Mouse (Mus musculus): ENCODE results near the gene Capg.
A peak's percentile ranks its signal among the peaks of the same experiment; 100 is the strongest.

Gene Capg

GRCm38 (mm10) chr6:72544283-72544987 lies at the start of gene Capg:
Gene Capg, plus strand, starts transcription at chr6:72544391.
- no peak for DNase-seq (ENCODE audit: low spot score in 2 of 2)

GRCm38 (mm10) chr6:72498950-72499349 lies 45.2 kb upstream of the Capg start:
- DNase-seq (ENCODE audit: low spot score in 2 of 2): no peak

- no peak for DNase-seq (ENCODE audit: low spot score in 2 of 2)
Measured at GRCm38 (mm10) chr6:72503309-72503708, 40.9 kb upstream of the Capg start.

GRCm38 (mm10) chr6:72503939-72504338 lies 40.3 kb upstream of the Capg start:
- no peak for DNase-seq (ENCODE audit: low spot score in 2 of 2)

- no peak for DNase-seq (ENCODE audit: low spot score in 2 of 2)
Measured at GRCm38 (mm10) chr6:72506104-72506503, 38.1 kb upstream of the Capg start.

- DNase-seq (ENCODE audit: low spot score in 2 of 2): no peak
Measured at GRCm38 (mm10) chr6:72508596-72508995, 35.6 kb upstream of the Capg start.

GRCm38 (mm10) chr6:72509872-72510435 lies 34.2 kb upstream of the Capg start:
- DNase-seq (ENCODE audit: low spot score in 2 of 2): no peak

- peak in 1 of 2 experiments; percentile 55 for DNase-seq (ENCODE audit: low spot score in 2 of 2)
Measured at GRCm38 (mm10) chr6:72510686-72511421, 33.3 kb upstream of the Capg start.

GRCm38 (mm10) chr6:72512386-72513070 lies 31.7 kb upstream of the Capg start:
- DNase-seq (ENCODE audit: low spot score in 2 of 2): peak; percentile 93

- DNase-seq (ENCODE audit: low spot score in 2 of 2): no peak
Measured at GRCm38 (mm10) chr6:72513071-72513440, 31.1 kb upstream of the Capg start.

- no peak for DNase-seq (ENCODE audit: low spot score in 2 of 2)
Measured at GRCm38 (mm10) chr6:72515644-72516043, 28.5 kb upstream of the Capg start.

GRCm38 (mm10) chr6:72518842-72519241 lies 25.3 kb upstream of the Capg start:
- DNase-seq (ENCODE audit: low spot score in 2 of 2): peak in 1 of 2 experiments; percentile 28

- peak in 1 of 2 experiments; percentile 28 for DNase-seq (ENCODE audit: low spot score in 2 of 2)
Measured at GRCm38 (mm10) chr6:72519303-72519702, 24.9 kb upstream of the Capg start.

GRCm38 (mm10) chr6:72519892-72520663 lies 24.1 kb upstream of the Capg start:
- DNase-seq (ENCODE audit: low spot score in 2 of 2): peak; percentile 84 to 89

GRCm38 (mm10) chr6:72520904-72521303 lies 23.3 kb upstream of the Capg start:
- peak in 1 of 2 experiments; percentile 25 for DNase-seq (ENCODE audit: low spot score in 2 of 2)

- no peak for DNase-seq (ENCODE audit: low spot score in 2 of 2)
Measured at GRCm38 (mm10) chr6:72521607-72522006, 22.6 kb upstream of the Capg start, which contains the start of gene Sh2d6. Gene Sh2d6, minus strand, starts transcription at chr6:72521707.

GRCm38 (mm10) chr6:72522288-72522687 lies 21.9 kb upstream of the Capg start:
- no peak for DNase-seq (ENCODE audit: low spot score in 2 of 2)

- no peak for DNase-seq (ENCODE audit: low spot score in 2 of 2)
Measured at GRCm38 (mm10) chr6:72523222-72523621, 21.0 kb upstream of the Capg start.

GRCm38 (mm10) chr6:72524160-72524559 lies 20.0 kb upstream of the Capg start:
- no peak for DNase-seq (ENCODE audit: low spot score in 2 of 2)

- no peak for DNase-seq (ENCODE audit: low spot score in 2 of 2)
Measured at GRCm38 (mm10) chr6:72527070-72527469, 17.1 kb upstream of the Capg start.

- no peak for DNase-seq (ENCODE audit: low spot score in 2 of 2)
Measured at GRCm38 (mm10) chr6:72528410-72529151, 15.6 kb upstream of the Capg start.

Measured in right cerebral cortex, postnatal 10 days (tissue).